Comparison of ENCODE assay signal across 8 mouse cellular contexts in the genomic region with DNA sequence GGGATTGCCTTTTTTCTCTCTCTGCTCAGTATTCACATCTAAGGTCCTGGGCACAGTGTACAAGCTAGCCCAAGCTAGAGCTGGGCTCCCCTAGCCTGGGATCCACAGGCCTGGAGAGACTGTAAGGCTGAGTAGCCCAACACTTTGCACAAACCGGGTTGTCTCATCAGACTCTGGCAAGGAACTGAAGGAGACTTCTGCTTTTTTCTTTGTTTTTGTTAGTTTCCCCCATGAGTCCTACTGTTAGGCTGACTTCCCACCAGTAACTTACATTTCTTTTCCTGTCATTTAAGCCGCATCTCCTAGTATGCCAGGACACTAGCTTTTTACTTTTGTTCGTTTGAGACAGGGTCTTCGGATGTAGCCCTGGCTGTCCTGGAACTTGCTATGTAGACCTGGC. TPM values are rescaled to one million over a fixed set of nuclear protein-coding genes. Genes with fewer than 3 reads are reported as not detected.
A peak's percentile ranks its signal among the peaks of the same experiment; 100 is the strongest.
DNase-seq lines count a peak whose midpoint lies in the region; ATAC-seq and TF ChIP-seq lines count a peak whose summit lies in the region.

No protein-coding gene starts in this region.

- intact Hi-C loops in heart, postnatal 25 days (cut with DNase I): loop anchor here (2.0 kb wide), 2 partner anchors 22 to 36 kb away; no protein-coding TSS in a partner anchor

- WGBS in heart, embryonic 12.5 days: 65% methylated on average over 4 of the region's 4 CpGs
- 16% methylated on average over 4 of the region's 4 CpGs for WGBS in bone marrow, adult 2 months
- WGBS in hindbrain, embryonic 13.5 days: 67% methylated on average over 4 of the region's 4 CpGs
- WGBS in midbrain, embryonic 11.5 days: 78% methylated on average over 4 of the region's 4 CpGs

- peak overlapping the region; percentile 61 for H3K4me3 ChIP-seq in heart, embryonic 12.5 days
- H3K4me3 ChIP-seq in bone marrow, adult 2 months (replicated peaks; ENCODE audit: control insufficient read depth, low read depth, low read length): peak overlapping the region; percentile 96
- H3K4me3 ChIP-seq in hindbrain, embryonic 13.5 days: peak overlapping the region; percentile 51
- H3K4me3 ChIP-seq in midbrain, embryonic 11.5 days (ENCODE audit: low read depth, low read length): no peak overlapping the region

- H3K4me2 ChIP-seq in heart, embryonic 12.5 days: peak overlapping the region; percentile 97
- peak overlapping the region; percentile 96 for H3K4me2 ChIP-seq in hindbrain, embryonic 13.5 days
- H3K4me2 ChIP-seq in midbrain, embryonic 11.5 days: peak overlapping the region; percentile 94; the same call in 1 of the 2 replicates

- no peak for TF ChIP-seq POLR2A in bone marrow, adult 2 months (IDR thresholded peaks at IDR 0.05; ENCODE audit: borderline replicate concordance, control insufficient read depth, low read depth, low read length)

- no peaks in the 10 kb centered on the region for H3K9me3 ChIP-seq in heart, embryonic 12.5 days (replicated peaks)
- H3K9me3 ChIP-seq in hindbrain, embryonic 13.5 days: no peaks in the 10 kb centered on the region
- H3K9me3 ChIP-seq in midbrain, embryonic 11.5 days (ENCODE audit: control insufficient read depth, low read length): no peaks in the 10 kb centered on the region

- H3K36me3 ChIP-seq in heart, embryonic 12.5 days: no peaks in the 10 kb centered on the region
- H3K36me3 ChIP-seq in hindbrain, embryonic 13.5 days: no peaks in the 10 kb centered on the region
- no peaks in the 10 kb centered on the region for H3K36me3 ChIP-seq in midbrain, embryonic 11.5 days (ENCODE audit: control insufficient read depth, insufficient read depth, low read length)

- TF ChIP-seq CTCF in bone marrow, adult 2 months (IDR thresholded peaks at IDR 0.05; ENCODE audit: control insufficient read depth, insufficient read depth, low read length): no peak

- no peak for ATAC-seq in heart, embryonic 12.5 days (ENCODE audit: insufficient number of reproducible peaks, low FRiP score)
- no peak for ATAC-seq in hindbrain, embryonic 13.5 days (ENCODE audit: low FRiP score)
- no peak for ATAC-seq in midbrain, embryonic 11.5 days (ENCODE audit: low FRiP score)

- DNase-seq in heart, postnatal 25 days (ENCODE audit: low spot score): no peak
- DNase-seq in midbrain, embryonic 11.5 days (ENCODE audit: low spot score, missing footprints): peak; percentile 89
- DNase-seq in layer of hippocampus, postnatal 25 days (ENCODE audit: extremely low spot score in 1 of 2, low spot score in 1 of 2): no peak
- no peak for DNase-seq in retina, embryonic 14.5 days (ENCODE audit: low spot score)
- no peak for DNase-seq in lung, postnatal 36 days

- peaks cover 43% of the 10 kb centered on the region for H3K27me3 ChIP-seq in heart, embryonic 12.5 days (replicated peaks)
- peaks cover 50% of the 10 kb centered on the region for H3K27me3 ChIP-seq in hindbrain, embryonic 13.5 days
- H3K27me3 ChIP-seq in midbrain, embryonic 11.5 days (ENCODE audit: control insufficient read depth, insufficient read depth, low read length): peaks cover 20% of the 10 kb centered on the region

- peak overlapping the region; percentile 77 for H3K9ac ChIP-seq in heart, embryonic 12.5 days
- H3K9ac ChIP-seq in hindbrain, embryonic 13.5 days: peak overlapping the region; percentile 78; the same call in 1 of the 2 replicates
- no peak overlapping the region; the same call in 1 of the 2 replicates for H3K9ac ChIP-seq in midbrain, embryonic 11.5 days (ENCODE audit: low read length)

- no peak overlapping the region for H3K27ac ChIP-seq in heart, embryonic 12.5 days (ENCODE audit: poor library complexity, severe bottlenecking)
- peak overlapping the region; percentile 94 for H3K27ac ChIP-seq in bone marrow, adult 2 months (ENCODE audit: control insufficient read depth, insufficient read depth, low read depth, low read length, poor library complexity)
- H3K27ac ChIP-seq in hindbrain, embryonic 13.5 days: no peak overlapping the region
- no peak overlapping the region for H3K27ac ChIP-seq in midbrain, embryonic 11.5 days (ENCODE audit: low read depth, low read length)

- H3K4me1 ChIP-seq in heart, embryonic 12.5 days (replicated peaks): peaks cover 16% of the 10 kb centered on the region
- no peaks in the 10 kb centered on the region; the same call in 1 of the 2 replicates for H3K4me1 ChIP-seq in bone marrow, adult 2 months (ENCODE audit: control insufficient read depth, insufficient read depth, low read length)
- H3K4me1 ChIP-seq in hindbrain, embryonic 13.5 days (replicated peaks): peaks cover 19% of the 10 kb centered on the region
- no peaks in the 10 kb centered on the region; the same call in 1 of the 2 replicates for H3K4me1 ChIP-seq in midbrain, embryonic 11.5 days (ENCODE audit: control insufficient read depth, insufficient read depth, low read length)

RNA-seq across cellular contexts. Expression of a gene that starts 1.1 kb away (rescaled TPM):
- polyA plus RNA-seq in heart, embryonic 12.5 days (2016; fragmentation: Nextera tagmentation; extraction: Ambion mirVana): 4.0 and 4.3 TPM in 2 replicates
- 1 to 10 TPM; 5.0 to 5.7 TPM for total RNA-seq in heart, postnatal 25 days (2021)
- polyA plus RNA-seq in bone marrow, adult 2 months (2011; ENCODE audit: insufficient read depth, insufficient read length, low replicate concordance, missing spikeins): 20.7 and 34.8 TPM in 2 replicates
- 1.8 and 2.1 TPM in 2 replicates for polyA plus RNA-seq in hindbrain, embryonic 13.5 days (2015; fragmentation: Nextera tagmentation; extraction: Ambion mirVana)
- polyA plus RNA-seq in midbrain, embryonic 11.5 days (2014; fragmentation: Nextera tagmentation; extraction: Ambion mirVana): 1.4 and 1.5 TPM in 2 replicates
- total RNA-seq in layer of hippocampus, postnatal 25 days (2021): 1 to 10 TPM; 4.8 to 7.2 TPM

RNA-seq across cellular contexts. Expression of a gene that starts 39.8 kb away (rescaled TPM):
- polyA plus RNA-seq in heart, embryonic 12.5 days (2016; fragmentation: Nextera tagmentation; extraction: Ambion mirVana): 7.1 and 7.3 TPM in 2 replicates
- total RNA-seq in heart, postnatal 25 days (2021): 10 to 100 TPM; 34.4 to 42.1 TPM
- 3.7 and 3.8 TPM in 2 replicates for polyA plus RNA-seq in bone marrow, adult 2 months (2011; ENCODE audit: insufficient read depth, insufficient read length, low replicate concordance, missing spikeins)
- 30.9 and 31.1 TPM in 2 replicates for polyA plus RNA-seq in hindbrain, embryonic 13.5 days (2015; fragmentation: Nextera tagmentation; extraction: Ambion mirVana)
- polyA plus RNA-seq in midbrain, embryonic 11.5 days (2014; fragmentation: Nextera tagmentation; extraction: Ambion mirVana): 36.1 and 38.4 TPM in 2 replicates
- 10 to 100 TPM; 15.7 TPM for total RNA-seq in layer of hippocampus, postnatal 25 days (2021)

RNA-seq across cellular contexts. Expression of a gene that starts 48.9 kb away (rescaled TPM):
- 2.6 and 3.2 TPM in 2 replicates for polyA plus RNA-seq in heart, embryonic 12.5 days (2016; fragmentation: Nextera tagmentation; extraction: Ambion mirVana)
- 1 to 10 TPM; 1.5 to 1.9 TPM for total RNA-seq in heart, postnatal 25 days (2021)
- 3.1 and 6.3 TPM in 2 replicates for polyA plus RNA-seq in bone marrow, adult 2 months (2011; ENCODE audit: insufficient read depth, insufficient read length, low replicate concordance, missing spikeins)
- 1.8 and 2.7 TPM in 2 replicates for polyA plus RNA-seq in hindbrain, embryonic 13.5 days (2015; fragmentation: Nextera tagmentation; extraction: Ambion mirVana)
- 2.5 and 2.9 TPM in 2 replicates for polyA plus RNA-seq in midbrain, embryonic 11.5 days (2014; fragmentation: Nextera tagmentation; extraction: Ambion mirVana)
- total RNA-seq in layer of hippocampus, postnatal 25 days (2021): 1 to 10 TPM; 1.4 to 1.8 TPM
